Mouse (Mus musculus) erythroblast, embryonic 14.5 days (primary cell): ENCODE data around the gene Dppa5a. TPM values are rescaled to one million over a fixed set of nuclear protein-coding genes. Genes with fewer than 3 reads are reported as not detected.

Source experiments
- H3K27me3 ChIP-seq: 2 replicates; pipeline ENCODE4 v1.6.1; 2012; ENCODE audit warnings: inconsistent platforms; ENCODE audit not compliant: control insufficient read depth
- H3K36me3 ChIP-seq: 2 replicates; pipeline ENCODE4 v1.6.1; 2012; ENCODE audit warnings: mild to moderate bottlenecking, inconsistent platforms; ENCODE audit not compliant: control insufficient read depth
- H3K4me1 ChIP-seq: 2 replicates; pipeline ENCODE4 v1.6.1; 2012; ENCODE audit warnings: inconsistent platforms; ENCODE audit not compliant: control insufficient read depth
- H3K4me3 ChIP-seq: replicated peaks from 2 replicates; pipeline ENCODE3; 2012; ENCODE audit warnings: moderate library complexity, mild to moderate bottlenecking, inconsistent platforms
- H3K9me3 ChIP-seq: 2 replicates; pipeline ENCODE4 v1.6.1; 2012; ENCODE audit warnings: low read length, inconsistent platforms, mixed read lengths; ENCODE audit not compliant: control insufficient read depth
- GATA1 ChIP-seq: IDR thresholded peaks from 2 replicates; pipeline ENCODE4 v1.6.1; 2012; ENCODE audit warnings: low read length, inconsistent platforms, mixed read lengths
- TAL1 ChIP-seq: IDR thresholded peaks from 3 replicates; pipeline ENCODE4 v1.6.1; 2012; ENCODE audit warnings: low read length, inconsistent platforms, mixed read lengths
- polyA plus RNA-seq: library from polyadenylated mRNA; stranded (reverse); fragments of >175 nt; gene quantifications from 2 replicates; pipeline ENCODE4 v1.2.3, GENCODE M21; 2012

The Dppa5a gene
- polyA plus RNA-seq, 1 experiment, result not detected

- Histone ChIP-seq H3K27me3 (no peaks in the 10 kb centered on the region), H3K4me1 (no peaks in the 10 kb centered on the region), H3K9me3 (no peaks in the 10 kb centered on the region; the same call in 1 of the 2 replicates), H3K36me3 (no peaks in the 10 kb centered on the region), H3K4me3 (no peak overlapping the region)
- TF ChIP-seq GATA1 (no peak), TAL1 (no peak)
These were observed 48.5 kb downstream of the Dppa5a start for GRCm38 (mm10) chr9:78319499-78319898.

Other genes starting within 250 kb of the Dppa5a start
- 0.65 and 1.0 TPM in 2 replicates for gene Gsta4, start 185.4 kb downstream of the Dppa5a start, polyA plus RNA-seq
- gene Gsta1, start 137.5 kb downstream of the Dppa5a start, polyA plus RNA-seq, result not detected in 2 replicates
- gene Gm3776, start 111.0 kb downstream of the Dppa5a start, polyA plus RNA-seq, result not detected in 2 replicates
- not detected in 2 replicates for gene Gm10639, start 78.3 kb downstream of the Dppa5a start, polyA plus RNA-seq
- not detected in 2 replicates for gene Omt2a, start 53.4 kb downstream of the Dppa5a start, polyA plus RNA-seq
- gene Omt2b, start 40.6 kb downstream of the Dppa5a start, polyA plus RNA-seq, result not detected in 2 replicates
- not detected in 2 replicates for gene Gsta2, start 12.4 kb downstream of the Dppa5a start, polyA plus RNA-seq
- gene Ooep, start 10.5 kb upstream of the Dppa5a start, polyA plus RNA-seq, result not detected in 2 replicates
- not detected in 2 replicates for gene Ddx43, start 27.6 kb upstream of the Dppa5a start, polyA plus RNA-seq
- gene Cgas, start 75.1 kb upstream of the Dppa5a start, polyA plus RNA-seq, result 0.05 TPM in 1 of 2 replicates, not detected in the other
- 0.94 and 1.1 TPM in 2 replicates for gene Mto1, start 80.0 kb upstream of the Dppa5a start, polyA plus RNA-seq
- 0.15 and 0.23 TPM in 2 replicates for gene Gm17324, start 80.6 kb upstream of the Dppa5a start, polyA plus RNA-seq
- gene Eef1a1, start 121.0 kb upstream of the Dppa5a start, polyA plus RNA-seq, result 47.9 and 54.8 TPM in 2 replicates
- 0.06 and 0.10 TPM in 2 replicates for gene Slc17a5, start 219.9 kb upstream of the Dppa5a start, polyA plus RNA-seq
- not detected in 2 replicates for gene Cd109, start 247.4 kb upstream of the Dppa5a start, polyA plus RNA-seq